Mouse (Mus musculus) intestine, embryonic 16.5 days (tissue): Measurements from ENCODE around the gene Pdzd3. TPM values are rescaled to one million over a fixed set of nuclear protein-coding genes. Genes with fewer than 3 reads are reported as not detected.

Experiments
- ATAC-seq: fragments of 200-750 bp; cut with Nextera tagmentation; 2 replicates; pipeline ENCODE4 v1.8.0; 2017; ENCODE audit warnings: moderate TSS enrichment, moderate library complexity
- H3K27ac ChIP-seq: fragments of 300-500 bp; sonication (generic); 2 replicates; pipeline ENCODE4 v1.5.1; 2014; ENCODE audit warnings: mild to moderate bottlenecking, low read length
- H3K27me3 ChIP-seq: fragments of 300-500 bp; sonication (generic); replicated peaks from 2 replicates; pipeline ENCODE4 v1.6.1; 2014; ENCODE audit warnings: low read length, control low read depth, mixed read lengths; ENCODE audit not compliant: control insufficient read depth, insufficient read depth
- H3K36me3 ChIP-seq: fragments of 300-500 bp; sonication (generic); 2 replicates; pipeline ENCODE4 v1.6.1; 2014; ENCODE audit warnings: low read length, control low read depth; ENCODE audit not compliant: control insufficient read depth, insufficient read depth
- H3K4me1 ChIP-seq: fragments of 300-500 bp; sonication (generic); 2 replicates; pipeline ENCODE4 v1.6.1; 2014; ENCODE audit warnings: low read length, control low read depth, mixed read lengths; ENCODE audit not compliant: control insufficient read depth, insufficient read depth
- H3K4me2 ChIP-seq: fragments of 300-500 bp; sonication (generic); 2 replicates; pipeline ENCODE4 v1.6.1; 2014; ENCODE audit warnings: low read depth, low read length, control low read depth
- H3K4me3 ChIP-seq: fragments of 300-500 bp; sonication (generic); 2 replicates; pipeline ENCODE4 v1.5.1; 2014; ENCODE audit warnings: mild to moderate bottlenecking, low read length
- H3K9ac ChIP-seq: fragments of 300-500 bp; sonication (generic); 2 replicates; pipeline ENCODE4 v1.6.1; 2014; ENCODE audit warnings: low read depth, low read length
- H3K9me3 ChIP-seq: fragments of 300-500 bp; sonication (generic); 2 replicates; pipeline ENCODE4 v1.6.1; 2016; ENCODE audit warnings: low read length, control low read depth; ENCODE audit not compliant: control insufficient read depth
- WGBS: fragments of 180-500 bp; shearing (Covaris S2); extraction: QIAGEN DNeasy Blood & Tissue Kit; methylation state at CpG from one replicate; pipeline ENCODE4 v1.1.7; 2014; 5-methylcytosine and 5-hydroxymethylcytosine counted together
- polyA plus RNA-seq: library from polyadenylated mRNA; unstranded; fragments of >200 nt; fragmentation: Nextera tagmentation; extraction: Ambion mirVana; gene quantifications from 2 replicates; pipeline ENCODE4 v1.2.1, GENCODE M21; 2015

Pdzd3 gene
- polyA plus RNA-seq, 1 experiment from 2014 or later: 22.2 TPM

DNA sequence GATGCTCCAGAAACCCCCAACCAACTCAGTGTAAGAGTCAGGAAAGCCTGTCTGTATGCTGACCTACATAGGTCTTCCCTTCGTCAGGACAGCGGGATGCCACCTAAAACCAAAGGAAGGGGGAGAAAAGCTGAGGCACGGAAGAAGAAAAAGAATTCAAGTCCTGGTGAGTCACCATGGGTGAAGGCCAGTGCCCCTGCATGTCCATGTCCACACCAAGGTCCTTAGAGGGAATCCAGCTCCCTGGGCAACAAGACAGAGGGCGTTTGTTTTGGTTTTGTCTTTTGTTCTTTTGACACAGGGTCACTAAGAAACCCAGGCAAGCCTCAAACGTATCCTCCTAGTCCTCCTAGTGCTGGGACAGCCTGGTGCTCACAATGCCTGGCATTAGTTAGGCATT is 10.4 kb downstream of the Pdzd3 start:
- Histone ChIP-seq H3K4me1 (0 out of 2 replicates have a peak, but pooled peaks cover 4% of the 10 kb centered on the region), H3K4me3 (no peak overlapping the region), H3K27ac (no peak overlapping the region), H3K27me3 (no peaks in the 10 kb centered on the region), H3K36me3 (no peaks in the 10 kb centered on the region), H3K9me3 (no peaks in the 10 kb centered on the region), H3K4me2 (no peak overlapping the region), H3K9ac (no peak overlapping the region)
- WGBS: 63% methylated on average over 5 of the region's 5 CpGs
- no peak for ATAC-seq

DNA sequence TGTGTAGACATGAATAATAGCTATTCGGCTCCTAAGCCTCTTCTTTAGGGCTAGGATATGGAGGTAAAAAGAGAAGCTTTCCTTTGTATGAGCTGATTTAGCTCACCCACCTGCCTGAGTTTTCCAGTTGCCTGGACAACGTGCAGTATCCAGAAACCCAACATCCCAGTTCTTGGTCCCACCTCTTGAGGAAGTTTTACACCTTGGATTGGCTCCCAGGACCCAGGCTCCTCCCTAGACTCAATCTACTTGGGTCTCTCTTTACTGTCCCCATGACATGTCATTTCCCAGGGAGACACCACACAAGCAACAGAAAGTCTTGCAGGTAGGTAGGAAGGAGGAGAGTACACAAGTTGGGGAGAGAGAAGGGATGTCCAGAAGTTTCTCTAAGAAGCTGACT is 10.9 kb downstream of the Pdzd3 start, which contains the start of gene Ccdc153:
Ccdc153 (plus strand) TSS at position 278 of the 400 bp plus-strand sequence.
- Histone ChIP-seq H3K4me1 (0 out of 2 replicates have a peak, but pooled peaks cover 4% of the 10 kb centered on the region), H3K9me3 (no peaks in the 10 kb centered on the region), H3K4me2 (no peak within 1 kb of the TSS), H3K9ac (no peak within 1 kb of the TSS), H3K4me3 (no peak within 1 kb of the TSS), H3K27ac (no peak within 1 kb of the TSS), H3K36me3 (no peaks in the 10 kb centered on the region), H3K27me3 (no peaks in the 10 kb centered on the region)
- ATAC-seq: no peak
- WGBS: 53% methylated on average over 2 of the region's 2 CpGs

DNA sequence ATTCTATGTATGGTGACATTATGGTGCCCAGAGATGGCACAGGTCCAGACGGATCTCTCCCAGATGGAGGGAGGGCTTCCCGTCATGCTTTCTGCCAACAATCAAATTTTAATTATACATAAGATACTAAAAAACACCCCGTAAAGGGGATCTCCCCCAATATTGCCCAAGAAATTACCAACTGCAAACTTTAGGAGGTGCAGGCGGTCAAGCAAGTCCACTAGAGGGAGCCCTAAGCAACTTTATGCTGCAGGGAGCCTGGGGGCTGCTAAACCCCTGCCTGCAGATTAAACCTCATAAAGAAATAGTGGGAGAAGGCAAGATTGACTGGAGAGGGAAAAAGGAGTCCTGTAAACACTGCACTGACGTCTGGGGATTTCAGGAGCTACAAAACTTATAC is 11.8 kb downstream of the Pdzd3 start:
- H3K36me3 ChIP-seq: no peaks in the 10 kb centered on the region
- H3K27me3 ChIP-seq: no peaks in the 10 kb centered on the region
- no peak overlapping the region for H3K4me2 ChIP-seq
- H3K9ac ChIP-seq: no peak overlapping the region
- no peak for ATAC-seq
- no peak overlapping the region for H3K4me3 ChIP-seq
- no peaks in the 10 kb centered on the region for H3K9me3 ChIP-seq
- 0 out of 2 replicates have a peak, but pooled peaks cover 4% of the 10 kb centered on the region for H3K4me1 ChIP-seq
- H3K27ac ChIP-seq: no peak overlapping the region
- WGBS: 6% methylated on average over 5 of the region's 5 CpGs

DNA sequence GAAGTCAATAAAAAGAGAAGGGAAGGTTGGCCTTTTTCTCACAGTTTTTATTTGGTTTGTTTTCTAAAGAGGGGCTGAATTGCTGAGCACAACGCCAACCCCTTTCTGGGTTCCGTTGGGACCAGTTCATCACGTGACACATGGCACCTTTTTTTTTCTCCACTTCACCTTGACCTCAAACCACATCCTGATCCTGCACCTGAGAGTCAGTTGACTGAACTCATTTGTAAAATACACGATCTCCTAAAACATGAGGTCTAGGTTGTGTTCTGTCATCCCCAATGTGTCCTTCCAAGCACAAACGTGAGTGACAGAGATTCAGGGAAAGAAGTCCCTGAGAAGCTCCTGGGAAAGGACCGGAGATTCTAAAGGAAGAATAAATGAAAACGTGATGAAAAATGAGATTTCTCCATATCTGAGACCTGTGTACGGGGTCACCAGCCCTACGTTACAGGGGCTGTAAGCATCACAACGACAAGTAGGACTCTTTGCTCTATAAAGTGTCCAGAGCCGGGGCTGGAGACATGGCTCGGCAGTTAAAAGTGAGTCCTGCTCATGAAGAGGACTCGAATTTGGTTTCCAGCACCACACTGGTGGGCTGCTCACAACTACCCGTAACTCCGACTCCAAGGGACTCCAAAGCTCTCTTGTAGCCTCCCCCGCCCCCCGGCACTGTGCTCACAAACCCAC is 12.6 kb downstream of the Pdzd3 start:
- Histone ChIP-seq H3K27me3 (no peaks in the 10 kb centered on the region), H3K9me3 (no peaks in the 10 kb centered on the region), H3K4me2 (no peak overlapping the region), H3K9ac (no peak overlapping the region), H3K36me3 (no peaks in the 10 kb centered on the region), H3K4me1 (0 out of 2 replicates have a peak, but pooled peaks cover 4% of the 10 kb centered on the region), H3K4me3 (no peak overlapping the region), H3K27ac (no peak overlapping the region)
- 78% methylated on average over 17 of the region's 17 CpGs for WGBS
- no peak for ATAC-seq

DNA sequence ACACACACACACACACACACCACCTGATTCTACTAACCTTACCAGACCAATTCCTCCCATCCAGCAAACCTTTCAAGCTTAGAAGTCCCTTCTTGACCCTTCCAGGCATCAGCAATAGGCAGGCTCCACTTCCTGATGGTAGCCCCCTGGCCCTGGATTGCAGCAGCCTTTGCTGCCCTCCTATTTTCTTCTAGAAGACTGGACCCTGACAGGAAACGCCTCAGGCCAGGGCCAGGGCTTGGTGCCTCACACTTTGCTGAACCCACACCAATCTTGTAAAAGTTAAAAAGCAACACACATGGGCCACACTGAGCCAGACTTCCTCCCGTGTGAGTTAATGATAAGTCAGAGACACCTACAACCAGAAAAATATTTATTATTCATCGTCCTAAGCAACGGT is 14.1 kb downstream of the Pdzd3 start:
- WGBS: 79% methylated on average over 4 of the region's 4 CpGs
- peaks cover 8% of the 10 kb centered on the region for H3K4me1 ChIP-seq
- H3K36me3 ChIP-seq: no peaks in the 10 kb centered on the region
- H3K4me2 ChIP-seq: no peak overlapping the region
- ATAC-seq: no peak
- H3K9ac ChIP-seq: no peak overlapping the region
- no peaks in the 10 kb centered on the region for H3K27me3 ChIP-seq
- no peak overlapping the region for H3K27ac ChIP-seq
- no peak overlapping the region for H3K4me3 ChIP-seq
- H3K9me3 ChIP-seq: no peaks in the 10 kb centered on the region

DNA sequence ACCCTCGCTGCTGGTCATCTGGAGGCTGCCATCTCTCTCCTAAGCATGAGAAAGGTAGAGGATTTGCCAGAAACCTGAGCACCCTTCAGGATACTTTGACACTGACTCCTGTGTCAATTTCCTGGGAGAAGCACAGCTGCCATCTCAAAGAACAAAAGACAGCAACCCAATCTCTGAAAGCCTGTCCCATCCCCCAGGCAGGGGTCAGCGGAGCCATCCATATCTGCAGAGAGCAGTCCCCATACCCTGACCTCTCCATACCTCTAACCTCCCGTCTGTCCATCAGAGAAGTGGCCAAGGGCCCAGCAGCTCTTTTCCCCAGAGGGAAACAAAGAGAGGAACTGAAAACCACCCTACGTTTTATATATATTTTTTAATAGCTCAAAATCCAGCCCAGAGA is 14.7 kb downstream of the Pdzd3 start:
- Histone ChIP-seq H3K4me1 (peaks cover 13% of the 10 kb centered on the region), H3K4me3 (no peak overlapping the region), H3K27me3 (no peaks in the 10 kb centered on the region), H3K4me2 (no peak overlapping the region), H3K27ac (no peak overlapping the region), H3K9ac (no peak overlapping the region), H3K36me3 (no peaks in the 10 kb centered on the region), H3K9me3 (no peaks in the 10 kb centered on the region)
- no peak for ATAC-seq
- 67% methylated on average over 4 of the region's 4 CpGs for WGBS

- H3K9me3 ChIP-seq: no peaks in the 10 kb centered on the region
- H3K9ac ChIP-seq: peak overlapping the region; percentile 27
- ATAC-seq: peak; percentile 45
Observed at GRCm38 (mm10) chr9:44234479-44235427, 16.5 kb downstream of the Pdzd3 start.

GRCm38 (mm10) chr9:44233802-44234478 is 17.3 kb downstream of the Pdzd3 start, which contains the start of gene Cbl:
Cbl (minus strand) TSS chr9:44234049.
- H3K9ac ChIP-seq: peak within 1 kb of the TSS; percentile 95
- peak within 1 kb of the TSS; percentile 57 for H3K4me2 ChIP-seq
- peak within 1 kb of the TSS; percentile 91 for H3K4me3 ChIP-seq
- H3K9me3 ChIP-seq: no peaks in the 10 kb centered on the region
- peaks cover 17% of the 10 kb centered on the region for H3K4me1 ChIP-seq
- WGBS: 0% methylated on average over 75 of the region's 76 CpGs
- H3K27me3 ChIP-seq: no peaks in the 10 kb centered on the region
- peak; percentile 94 for ATAC-seq
- peak within 1 kb of the TSS; percentile 93 for H3K27ac ChIP-seq
- H3K36me3 ChIP-seq: no peaks in the 10 kb centered on the region

More at GRCm38 (mm10) chr9:44234479-44235427, 16.5 kb downstream of the Pdzd3 start:
- 20% methylated on average over 19 of the region's 19 CpGs for WGBS
- H3K4me3 ChIP-seq: peak overlapping the region; percentile 91
- peak overlapping the region; percentile 56 for H3K4me2 ChIP-seq
- H3K27me3 ChIP-seq: no peaks in the 10 kb centered on the region
- no peaks in the 10 kb centered on the region for H3K36me3 ChIP-seq
- H3K27ac ChIP-seq: peak overlapping the region; percentile 56
- peaks cover 15% of the 10 kb centered on the region for H3K4me1 ChIP-seq
